Mouse (Mus musculus) right cerebral cortex, adult 18-20 months (tissue): Measurements from ENCODE around the gene Naa35.
"Not testable (repeated sequence)": the region's sequence is repeated elsewhere in the genome, so short reads cannot be mapped to it uniquely, and the experiment has no call there.

Experiments used
- DNase-seq: peaks from one replicate; pipeline ENCODE4 v3.0.0; 2022; ENCODE audit warnings: mixed read lengths

Naa35 gene

GRCm38 (mm10) chr13:59584481-59584880, 578 bp upstream of the Naa35 start:
- peak; percentile 35 for DNase-seq

- peak; percentile 15 for DNase-seq
Measured at GRCm38 (mm10) chr13:59585648-59586005, 568 bp downstream of the Naa35 start.

- DNase-seq: no peak
Measured at GRCm38 (mm10) chr13:59587201-59587600, 2.1 kb downstream of the Naa35 start.

GRCm38 (mm10) chr13:59589672-59590071, 4.6 kb downstream of the Naa35 start:
- no peak for DNase-seq

GRCm38 (mm10) chr13:59590691-59591090, 5.6 kb downstream of the Naa35 start:
- no peak for DNase-seq

GRCm38 (mm10) chr13:59592058-59592457, 7.0 kb downstream of the Naa35 start:
- DNase-seq: not testable (repeated sequence)

GRCm38 (mm10) chr13:59592630-59593029, 7.6 kb downstream of the Naa35 start:
- no peak for DNase-seq

GRCm38 (mm10) chr13:59603096-59603495, 18.0 kb downstream of the Naa35 start:
- no peak for DNase-seq

GRCm38 (mm10) chr13:59604511-59604910, 19.5 kb downstream of the Naa35 start:
- DNase-seq: no peak

- no peak for DNase-seq
Measured at GRCm38 (mm10) chr13:59605221-59605922, 20.3 kb downstream of the Naa35 start.

GRCm38 (mm10) chr13:59609885-59610284, 24.8 kb downstream of the Naa35 start:
- no peak for DNase-seq

GRCm38 (mm10) chr13:59610437-59610836, 25.4 kb downstream of the Naa35 start:
- no peak for DNase-seq

- no peak for DNase-seq
Measured at GRCm38 (mm10) chr13:59613868-59614267, 28.8 kb downstream of the Naa35 start.

GRCm38 (mm10) chr13:59615152-59615551, 30.1 kb downstream of the Naa35 start:
- DNase-seq: no peak

GRCm38 (mm10) chr13:59615554-59615953, 30.5 kb downstream of the Naa35 start:
- DNase-seq: no peak

- DNase-seq: no peak
Measured at GRCm38 (mm10) chr13:59618463-59618862, 33.4 kb downstream of the Naa35 start.

- no peak for DNase-seq
Measured at GRCm38 (mm10) chr13:59621643-59622489, 36.8 kb downstream of the Naa35 start.

- no peak for DNase-seq
Measured at GRCm38 (mm10) chr13:59624389-59624788, 39.3 kb downstream of the Naa35 start.

- DNase-seq: no peak
Measured at GRCm38 (mm10) chr13:59624903-59625302, 39.8 kb downstream of the Naa35 start.

GRCm38 (mm10) chr13:59626739-59627138, 41.7 kb downstream of the Naa35 start:
- DNase-seq: no peak

GRCm38 (mm10) chr13:59634637-59635036, 49.6 kb downstream of the Naa35 start:
- DNase-seq: no peak

GRCm38 (mm10) chr13:59637800-59638199, 52.7 kb downstream of the Naa35 start:
- no peak for DNase-seq

- DNase-seq: no peak
Measured at GRCm38 (mm10) chr13:59639368-59640177, 54.5 kb downstream of the Naa35 start.

GRCm38 (mm10) chr13:59640178-59640440, 55.0 kb downstream of the Naa35 start:
- no peak for DNase-seq
